Comparison of ENCODE assay signal across 22 mouse cellular contexts in genomic region chr10:32943026-32943425, GRCm38 (mm10). TPM values are rescaled to one million over a fixed set of nuclear protein-coding genes. Genes with fewer than 3 reads are reported as not detected.
"Had no signal": no experiment of that assay in that cellular context is flagged by ENCODE, and none has a peak within 500 bp of the region (broad histone marks: within the 10 kb centered on the region; RNA-seq: fewer than 3 reads in every experiment).

No protein-coding gene starts in this region.

- H3K4me1 ChIP-seq: lung, embryonic 15.5 days; megakaryocyte, embryonic 14.5 days; midbrain, embryonic 10.5 days; midbrain, embryonic 12.5 days; neural tube, embryonic 13.5 days; neural tube, embryonic 15.5 days had no signal

- H3K36me3 ChIP-seq: lung, embryonic 15.5 days; midbrain, embryonic 10.5 days; midbrain, embryonic 12.5 days; neural tube, embryonic 13.5 days; neural tube, embryonic 15.5 days had no signal

- H3K27ac ChIP-seq: lung, embryonic 15.5 days; macrophage; midbrain, embryonic 10.5 days; midbrain, embryonic 12.5 days; neural tube, embryonic 13.5 days; neural tube, embryonic 15.5 days had no signal

- H3K9ac ChIP-seq: liver, postnatal 0 days; lung, embryonic 15.5 days; midbrain, embryonic 12.5 days; neural tube, embryonic 13.5 days; neural tube, embryonic 15.5 days had no signal

- H3K9me3 ChIP-seq: lung, embryonic 15.5 days; megakaryocyte, embryonic 14.5 days; midbrain, embryonic 10.5 days; midbrain, embryonic 12.5 days; neural tube, embryonic 13.5 days; neural tube, embryonic 15.5 days had no signal

- H3K4me3 ChIP-seq: lung, embryonic 15.5 days; megakaryocyte, embryonic 14.5 days; midbrain, embryonic 10.5 days; midbrain, embryonic 12.5 days; myocyte; neural tube, embryonic 13.5 days; neural tube, embryonic 15.5 days had no signal

- DNase-seq: liver, postnatal 0 days; lung, adult 2 months; lung, postnatal 14 days; lung, postnatal 36 days; midbrain, embryonic 14.5 days; retina, postnatal 1 day; right cerebral cortex, adult 18-20 months; right cerebral cortex, postnatal 25 days; right cerebral cortex, postnatal 4 days; spleen, adult 18-20 months; thymus, adult 18-20 months; thymus, postnatal 14 days; thymus, postnatal 36 days had no signal

RNA-seq across cellular contexts. Expression of gene Nkain2, which starts 52.8 kb away (rescaled TPM):
- total RNA-seq: megakaryocyte progenitor cell, adult 5-6 weeks had no signal
